Mouse (Mus musculus) hindbrain, postnatal 0 days (tissue): ENCODE results near the gene Nbea. TPM values are rescaled to one million over a fixed set of nuclear protein-coding genes. Genes with fewer than 3 reads are reported as not detected.

ENCODE experiments used
- ATAC-seq: fragments of 200-750 bp; cut with Nextera tagmentation; 2 replicates; pipeline ENCODE4 v1.8.0; 2017; ENCODE audit warnings: mild to moderate bottlenecking, moderate TSS enrichment, moderate library complexity
- DNase-seq: peaks from one replicate; pipeline ENCODE4 v3.0.0-alpha.2; 2015; ENCODE audit warnings: low spot score
- H3K27ac ChIP-seq: fragments of 300-500 bp; sonication (generic); 2 replicates; pipeline ENCODE4 v1.5.1; 2014; ENCODE audit warnings: mild to moderate bottlenecking
- H3K27me3 ChIP-seq: fragments of 300-500 bp; sonication (generic); 2 replicates; pipeline ENCODE4 v1.6.1; 2014; ENCODE audit warnings: low read length, mixed read lengths; ENCODE audit not compliant: insufficient read depth
- H3K36me3 ChIP-seq: fragments of 300-500 bp; sonication (generic); 2 replicates; pipeline ENCODE4 v1.6.1; 2014; ENCODE audit warnings: low read length, mixed read lengths; ENCODE audit not compliant: insufficient read depth
- H3K4me1 ChIP-seq: fragments of 300-500 bp; sonication (generic); 2 replicates; pipeline ENCODE4 v1.6.1; 2014; ENCODE audit warnings: antibody characterized with exemption, low read length, mixed read lengths; ENCODE audit not compliant: insufficient read depth
- H3K4me2 ChIP-seq: fragments of 300-500 bp; sonication (generic); 2 replicates; pipeline ENCODE4 v1.6.1; 2014; ENCODE audit warnings: low read depth, mild to moderate bottlenecking, low read length, moderate library complexity, mixed read lengths
- H3K4me3 ChIP-seq: fragments of 300-500 bp; sonication (generic); 2 replicates; pipeline ENCODE4 v1.5.1; 2014; ENCODE audit warnings: low read length
- H3K9ac ChIP-seq: fragments of 300-500 bp; sonication (generic); replicated peaks from 2 replicates; pipeline ENCODE4 v1.6.1; 2014; ENCODE audit warnings: mild to moderate bottlenecking, low read length, moderate library complexity, mixed read lengths
- H3K9me3 ChIP-seq: fragments of 300-500 bp; sonication (generic); 2 replicates; pipeline ENCODE4 v1.6.1; 2016; ENCODE audit warnings: low read length, mixed read lengths
- CTCF ChIP-seq: IDR thresholded peaks from 2 replicates; pipeline ENCODE4 v1.5.1; 2016; ENCODE audit warnings: antibody characterized with exemption, control low read depth, low read depth
- WGBS: fragments of 180-500 bp; shearing (Covaris S2); extraction: QIAGEN DNeasy Blood & Tissue Kit; methylation state at CpG from one replicate; pipeline ENCODE4 v1.1.7; 2014; 5-methylcytosine and 5-hydroxymethylcytosine counted together
- polyA plus RNA-seq: library from polyadenylated mRNA; unstranded; fragments of >200 nt; fragmentation: Nextera tagmentation; extraction: Ambion mirVana; gene quantifications from 2 replicates; pipeline ENCODE4 v1.2.1, GENCODE M21; 2015
- total RNA-seq: library from RNA; depleted of rRNA; stranded (reverse); fragments of >200 nt; gene quantifications from 2 replicates; pipeline ENCODE4 v1.2.3, GENCODE M21; 2014

The Nbea gene
- total and polyA plus RNA-seq, 2 experiments from 2014 or later: 53.4 to 190 TPM

- H3K27ac ChIP-seq: peak overlapping the region; percentile 97
- peak overlapping the region; percentile 51 for H3K4me3 ChIP-seq
- H3K9me3 ChIP-seq: no peaks in the 10 kb centered on the region
- H3K4me2 ChIP-seq: peak overlapping the region; percentile 61
- no peaks in the 10 kb centered on the region for H3K36me3 ChIP-seq
- TF ChIP-seq CTCF: no peak
- H3K4me1 ChIP-seq: no peaks in the 10 kb centered on the region
- WGBS: 16% methylated on average over 45 of the region's 45 CpGs
- H3K27me3 ChIP-seq: no peaks in the 10 kb centered on the region
- ATAC-seq: no peak
- DNase-seq: peak; percentile 61
- H3K9ac ChIP-seq: peak overlapping the region; percentile 80
Observed at GRCm38 (mm10) chr3:55783171-55784081, 400.1 kb downstream of the Nbea start.

DNA sequence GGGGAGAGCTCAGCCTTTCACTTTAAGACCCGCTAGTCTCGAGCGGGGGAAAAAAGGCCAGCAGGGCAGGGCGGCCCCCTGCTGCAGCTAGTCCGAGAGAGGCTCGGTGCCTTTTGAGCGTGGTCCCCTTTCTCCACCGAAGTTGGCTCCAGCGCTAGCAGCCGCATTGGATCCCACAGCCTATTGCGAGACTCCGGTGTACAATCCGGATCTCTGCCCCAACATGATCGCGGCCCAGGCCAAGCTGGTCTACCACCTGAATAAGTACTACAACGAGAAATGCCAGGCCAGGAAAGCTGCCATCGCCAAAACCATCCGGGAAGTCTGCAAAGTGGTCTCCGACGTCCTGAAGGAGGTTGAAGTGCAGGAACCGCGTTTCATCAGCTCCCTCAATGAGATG, 400.7 kb downstream of the Nbea start:
- H3K27ac ChIP-seq: peak overlapping the region; percentile 97
- H3K4me1 ChIP-seq: no peaks in the 10 kb centered on the region
- peak overlapping the region; percentile 80 for H3K9ac ChIP-seq
- ATAC-seq (peak; percentile 3; the same call in 1 of the 2 replicates), DNase-seq (no peak)
- TF ChIP-seq CTCF: no peak
- 14% methylated on average over 22 of the region's 22 CpGs for WGBS
- H3K9me3 ChIP-seq: no peaks in the 10 kb centered on the region
- H3K4me3 ChIP-seq: peak overlapping the region; percentile 51
- peak overlapping the region; percentile 61 for H3K4me2 ChIP-seq
- no peaks in the 10 kb centered on the region for H3K36me3 ChIP-seq
- no peaks in the 10 kb centered on the region for H3K27me3 ChIP-seq

- 19% methylated on average over 16 of the region's 16 CpGs for WGBS
- DNase-seq (peak; percentile 93), ATAC-seq (peak; percentile 80)
- Histone ChIP-seq H3K9me3 (no peaks in the 10 kb centered on the region), H3K27me3 (no peaks in the 10 kb centered on the region), H3K4me2 (peak within 1 kb of the TSS; percentile 61), H3K9ac (peak within 1 kb of the TSS; percentile 80), H3K4me3 (peak within 1 kb of the TSS; percentile 51), H3K36me3 (no peaks in the 10 kb centered on the region), H3K27ac (peak within 1 kb of the TSS; percentile 97), H3K4me1 (no peaks in the 10 kb centered on the region)
- TF ChIP-seq CTCF: no peak
Observed at GRCm38 (mm10) chr3:55782056-55782687, 401.3 kb downstream of the Nbea start, which contains the start of gene Mab21l1. TSS of gene Mab21l1 (plus strand) at chr3:55782510.

GRCm38 (mm10) chr3:55781429-55782055, 402.0 kb downstream of the Nbea start:
- Histone ChIP-seq H3K9ac (peak overlapping the region; percentile 80), H3K4me1 (no peaks in the 10 kb centered on the region), H3K27me3 (no peaks in the 10 kb centered on the region), H3K27ac (peak overlapping the region; percentile 97), H3K4me3 (peak overlapping the region; percentile 51), H3K4me2 (peak overlapping the region; percentile 61), H3K9me3 (no peaks in the 10 kb centered on the region), H3K36me3 (no peaks in the 10 kb centered on the region)
- no peak for TF ChIP-seq CTCF
- 24% methylated on average over 5 of the region's 5 CpGs for WGBS
- DNase-seq: peak; percentile 35
- ATAC-seq: no peak

DNA sequence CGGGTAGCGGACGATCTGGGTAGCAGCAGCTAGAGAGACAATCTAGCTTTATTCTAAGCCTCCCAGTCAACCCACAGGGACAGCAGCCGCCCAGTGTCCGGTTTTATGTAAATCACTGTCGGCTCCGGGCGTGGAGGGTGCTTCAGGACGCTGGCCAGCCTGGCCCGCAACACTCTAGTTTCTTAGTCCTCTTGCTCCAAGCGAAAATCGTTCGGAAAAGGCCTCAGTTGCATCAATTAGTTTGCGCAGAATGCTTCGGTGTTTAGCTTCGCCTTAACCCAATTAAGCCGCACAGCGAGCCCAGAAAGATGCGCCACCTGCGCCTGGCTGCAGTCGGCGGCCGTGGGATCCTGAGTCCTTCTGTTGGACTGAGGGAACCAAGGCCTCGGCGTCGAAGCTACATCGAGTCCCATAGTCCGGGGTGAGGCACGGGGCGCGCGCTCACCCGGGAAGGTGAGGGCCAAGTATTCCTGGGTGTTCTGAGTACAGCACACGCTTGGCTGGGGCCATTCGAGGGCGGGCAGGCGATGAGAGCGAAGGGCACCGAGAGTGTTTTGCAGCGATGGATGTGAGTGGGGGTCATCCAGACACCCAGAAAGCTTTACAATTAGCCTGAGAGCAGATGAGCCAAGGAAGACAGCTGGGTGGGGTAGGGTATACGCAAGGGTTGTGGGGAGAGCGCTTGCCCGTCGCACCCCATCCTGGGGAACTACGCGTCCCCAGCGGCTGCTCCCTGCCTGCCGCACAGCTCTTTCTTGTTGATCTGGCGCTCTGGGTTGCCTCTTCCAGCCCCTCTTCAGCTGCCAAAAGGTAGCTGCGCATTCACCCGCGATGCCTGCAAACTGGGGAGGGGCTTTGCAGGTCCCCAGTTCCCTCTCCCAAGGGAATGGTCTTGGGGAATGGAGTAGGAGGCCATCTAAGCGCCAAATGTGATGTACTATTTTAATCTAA, 403.1 kb downstream of the Nbea start:
- Histone ChIP-seq H3K36me3 (no peaks in the 10 kb centered on the region), H3K9me3 (no peaks in the 10 kb centered on the region), H3K27ac (peak overlapping the region; percentile 97), H3K9ac (peak overlapping the region; percentile 75), H3K4me1 (no peaks in the 10 kb centered on the region), H3K4me2 (peak overlapping the region; percentile 61), H3K27me3 (no peaks in the 10 kb centered on the region), H3K4me3 (peak overlapping the region; percentile 35)
- DNase-seq (peak; percentile 76), ATAC-seq (peak; percentile 58)
- no peak for TF ChIP-seq CTCF
- WGBS: 12% methylated on average over 53 of the region's 53 CpGs
